Mouse (Mus musculus) gastrocnemius, postnatal 25 days (tissue): ENCODE results near the gene Pacrg. TPM values are rescaled to one million over a fixed set of nuclear protein-coding genes. Genes with fewer than 3 reads are reported as not detected.

Source experiments
- DNase-seq: peaks from one replicate; pipeline ENCODE4 v3.0.0; 2022
- long read RNA-seq, 2 experiments: library from polyadenylated mRNA; stranded (forward); transcript quantifications; one replicate each; pipeline ENCODE4 v2.0.0; 2021
- total RNA-seq, 2 experiments: library from RNA; stranded (reverse); gene quantifications; 1 replicate in 1 of 2; 2 replicates in 1 of 2; pipeline ENCODE4 v1.2.3; 2021

Pacrg gene
- 1 to 10 TPM; 1.8 to 2.0 TPM for total RNA-seq
- long read RNA-seq, experiment 1, result 0 reads
- long read RNA-seq, experiment 2, result 0 reads

- peak; percentile 97 for DNase-seq
These were observed at the start of gene Pacrg, which contains the start of gene Prkn for GRCm38 (mm10) chr17:10840148-10840707. Pacrg (minus strand) TSS chr17:10840311. Prkn (plus strand) TSS chr17:10840384.

DNA sequence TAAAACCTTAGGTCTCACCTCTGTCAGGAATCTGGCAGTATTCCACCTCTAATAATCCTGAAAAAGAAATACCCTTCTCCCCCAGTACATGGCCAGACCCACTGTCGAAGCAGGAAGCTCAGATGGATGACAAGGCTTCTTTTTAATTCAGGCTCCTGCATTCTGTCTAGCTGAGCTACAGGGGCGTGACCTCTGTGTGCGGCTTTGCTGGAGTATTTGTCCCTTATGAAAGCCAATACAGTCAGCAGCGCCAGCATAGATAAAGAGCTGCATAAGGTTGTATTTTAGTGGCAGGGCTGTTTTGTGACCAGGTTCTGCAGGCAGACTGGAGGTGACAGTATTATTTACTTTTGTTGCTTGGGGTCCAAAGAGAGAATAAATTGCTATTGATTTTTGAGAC, 47.8 kb upstream of the Pacrg start:
- no peak for DNase-seq

- DNase-seq, result no peak
These were observed 42.1 kb upstream of the Pacrg start for GRCm38 (mm10) chr17:10882260-10882659.

DNA sequence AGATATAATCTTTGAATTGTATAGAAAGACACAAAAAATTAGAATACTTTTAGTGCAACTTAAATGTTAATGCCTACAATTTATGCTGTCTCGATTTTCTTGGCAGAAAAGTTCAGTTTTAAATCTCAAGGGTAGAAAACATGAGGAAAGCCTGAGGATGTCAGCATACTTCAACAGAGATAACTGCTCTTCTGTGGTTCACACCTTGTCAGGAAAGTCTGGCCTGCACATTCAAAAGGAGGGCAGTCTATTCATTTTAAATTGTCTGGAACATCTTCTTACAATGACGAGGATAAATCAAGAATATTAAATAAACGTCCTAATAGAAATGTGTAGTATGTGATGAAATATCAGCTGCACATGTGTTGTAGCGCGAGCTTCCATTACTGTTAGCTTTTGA, 38.9 kb upstream of the Pacrg start:
- DNase-seq, result no peak

GRCm38 (mm10) chr17:10874208-10875187, 34.4 kb upstream of the Pacrg start:
- no peak for DNase-seq

DNA sequence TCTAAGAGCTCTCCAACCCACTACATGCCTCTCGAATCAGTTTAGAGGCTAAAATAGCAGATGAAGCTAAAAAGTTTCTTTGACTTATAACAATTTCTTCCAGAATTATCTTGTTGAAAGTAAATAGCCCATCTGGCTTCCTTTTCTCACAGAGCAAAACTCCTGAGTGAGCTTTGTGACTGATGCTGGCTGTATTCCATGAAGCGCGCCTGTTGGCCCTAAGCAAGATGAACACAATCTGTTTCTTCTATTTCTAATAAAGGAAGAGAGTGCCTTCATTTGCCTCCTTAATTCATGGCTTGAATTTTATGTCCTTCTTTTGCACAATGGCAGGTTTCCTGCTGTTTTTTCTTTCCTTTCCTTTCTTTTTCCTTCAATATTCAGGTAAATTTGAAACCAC, 14.1 kb upstream of the Pacrg start:
- DNase-seq, result no peak

DNA sequence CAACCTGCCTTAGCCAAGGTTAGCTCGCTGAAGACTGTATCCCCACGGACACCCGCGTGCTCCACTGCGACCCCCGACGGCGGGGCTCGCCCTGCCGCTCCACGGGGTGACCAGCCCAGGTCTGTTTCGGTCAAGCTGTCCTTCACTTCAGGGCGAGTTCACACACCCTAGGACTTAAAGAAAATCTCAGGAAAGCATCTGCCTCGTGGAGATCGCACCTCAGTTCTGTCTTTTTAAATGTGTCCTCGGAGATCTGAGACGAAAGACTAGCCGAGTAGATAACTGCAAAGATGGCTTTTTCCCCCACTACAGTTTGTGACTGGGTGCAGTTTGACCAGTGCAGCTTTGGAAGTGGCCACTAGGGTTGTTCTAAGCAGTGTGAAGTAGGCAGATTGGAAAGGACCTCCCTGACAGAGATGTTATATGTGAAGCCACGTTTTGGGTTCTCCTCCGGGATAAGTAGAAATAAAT, 655 bp upstream of the Pacrg start:
- peak; percentile 41 for DNase-seq

DNA sequence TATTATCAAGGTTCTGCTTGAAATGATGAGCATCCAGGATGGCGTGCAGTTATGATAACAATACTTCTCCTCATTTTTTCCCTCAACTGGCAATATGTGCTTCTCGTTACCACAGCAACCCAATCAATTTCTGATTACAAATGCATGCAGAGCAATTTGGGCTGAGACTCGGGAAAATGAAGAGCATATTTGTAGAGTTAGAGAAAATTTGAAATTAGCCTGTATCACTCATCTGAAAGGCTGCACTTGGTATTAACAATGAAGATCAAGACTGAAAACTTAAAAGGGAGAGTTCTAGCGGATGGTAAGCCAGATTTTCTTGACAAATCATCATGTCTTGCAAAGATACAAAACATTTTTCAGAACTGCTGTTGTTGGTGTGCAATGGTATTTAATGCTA, 21.1 kb downstream of the Pacrg start:
- DNase-seq, result no peak

GRCm38 (mm10) chr17:10808571-10808970, 31.5 kb downstream of the Pacrg start:
- DNase-seq, result no peak

DNA sequence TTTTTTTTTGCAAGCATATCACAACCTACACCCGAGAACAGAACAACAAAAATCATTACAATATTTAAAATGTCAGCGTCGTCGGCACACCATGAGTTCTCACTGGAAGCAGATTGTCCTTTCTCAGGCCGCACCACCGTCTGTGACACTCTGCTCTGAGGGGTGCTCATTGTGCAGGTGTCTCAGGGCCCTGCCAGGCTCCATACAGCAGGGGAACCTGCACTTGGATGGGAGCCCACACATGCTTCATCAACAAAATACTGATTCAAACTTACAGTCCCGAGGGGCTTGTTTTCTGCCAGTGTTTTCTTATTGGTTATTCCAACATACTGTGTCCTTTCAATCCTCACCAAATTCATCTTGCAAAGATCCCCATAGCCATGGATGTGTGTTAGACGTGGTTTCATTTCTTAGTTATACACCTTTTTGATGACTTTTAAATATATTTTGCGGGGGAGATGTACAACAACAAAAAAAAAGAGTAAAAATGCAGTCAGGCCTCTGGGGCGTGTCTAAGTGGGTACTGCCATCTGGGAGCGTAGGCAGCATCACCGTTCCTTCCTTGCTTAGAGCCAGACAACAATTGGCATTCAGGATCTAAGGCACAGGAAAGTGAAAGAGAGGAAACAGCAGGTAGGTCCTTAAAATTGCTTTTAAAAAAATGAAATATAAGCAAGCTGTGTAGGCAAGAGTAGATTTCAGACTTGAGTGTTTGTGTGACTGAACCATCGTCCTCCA, 32.7 kb downstream of the Pacrg start:
- DNase-seq, result no peak

DNA sequence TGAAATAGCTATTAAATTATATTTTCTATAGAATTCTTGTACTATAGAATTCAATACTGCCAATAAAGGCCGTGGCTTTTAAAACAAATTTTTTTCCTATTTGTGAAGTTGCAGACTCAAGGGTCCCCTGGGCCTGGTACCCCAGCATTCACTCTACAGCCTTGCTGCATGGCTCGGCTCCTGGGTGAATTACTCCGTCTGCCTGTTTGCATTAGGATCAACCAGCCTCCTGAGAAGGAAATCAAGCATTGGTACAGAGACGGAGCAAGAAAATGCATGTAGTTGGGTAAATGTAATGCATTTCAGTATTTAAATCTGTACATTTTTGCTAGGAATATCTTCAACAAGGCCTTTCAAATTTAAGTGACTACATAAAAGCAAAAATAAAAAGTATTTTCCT, 33.4 kb downstream of the Pacrg start:
- DNase-seq, result no peak

DNA sequence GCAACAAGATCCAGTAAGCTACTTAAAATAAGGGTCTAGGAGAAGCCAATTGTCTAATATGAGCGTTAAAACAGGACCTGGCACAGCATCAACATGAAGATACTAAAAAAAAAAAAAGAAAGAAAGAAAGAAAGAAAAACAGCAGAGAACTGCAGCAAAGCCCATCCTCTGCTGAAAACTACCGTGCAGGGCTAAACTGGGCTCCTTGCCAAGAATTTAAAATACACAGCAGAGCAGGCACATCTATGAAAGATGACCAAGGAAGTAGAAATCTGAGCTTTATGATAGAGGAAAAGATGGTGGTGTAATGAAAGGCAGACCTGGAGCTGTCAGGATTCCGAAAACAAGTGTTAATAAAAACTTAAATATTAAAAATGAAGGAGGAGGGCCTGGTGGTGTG, 48.5 kb downstream of the Pacrg start:
- no peak for DNase-seq

GRCm38 (mm10) chr17:10784401-10784920, 55.6 kb downstream of the Pacrg start:
- DNase-seq, result peak; percentile 40

GRCm38 (mm10) chr17:10776503-10776902, 63.6 kb downstream of the Pacrg start:
- DNase-seq, result no peak

GRCm38 (mm10) chr17:10774468-10774867, 65.6 kb downstream of the Pacrg start:
- no peak for DNase-seq

- no peak for DNase-seq
These were observed 67.9 kb downstream of the Pacrg start for GRCm38 (mm10) chr17:10772207-10772606.

DNA sequence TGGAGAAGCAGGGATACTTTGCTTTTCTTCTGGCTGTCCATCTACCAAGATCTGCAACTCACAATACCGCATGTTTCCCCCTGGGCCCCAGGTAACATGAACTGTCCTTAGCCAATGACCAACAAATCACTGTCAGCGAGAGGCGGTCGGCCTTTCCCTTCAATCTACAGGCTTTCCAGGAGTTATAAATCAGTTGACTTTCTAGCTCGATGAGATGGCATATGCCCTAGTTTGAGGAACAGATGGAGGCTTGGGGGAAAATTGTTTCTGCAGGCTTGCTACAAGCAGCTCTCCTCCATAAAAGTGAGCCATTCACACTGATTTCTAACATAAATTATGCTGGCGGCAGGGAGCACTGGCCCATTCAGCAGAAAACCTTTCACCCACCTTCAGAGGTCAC, 70.2 kb downstream of the Pacrg start:
- DNase-seq, result no peak

DNA sequence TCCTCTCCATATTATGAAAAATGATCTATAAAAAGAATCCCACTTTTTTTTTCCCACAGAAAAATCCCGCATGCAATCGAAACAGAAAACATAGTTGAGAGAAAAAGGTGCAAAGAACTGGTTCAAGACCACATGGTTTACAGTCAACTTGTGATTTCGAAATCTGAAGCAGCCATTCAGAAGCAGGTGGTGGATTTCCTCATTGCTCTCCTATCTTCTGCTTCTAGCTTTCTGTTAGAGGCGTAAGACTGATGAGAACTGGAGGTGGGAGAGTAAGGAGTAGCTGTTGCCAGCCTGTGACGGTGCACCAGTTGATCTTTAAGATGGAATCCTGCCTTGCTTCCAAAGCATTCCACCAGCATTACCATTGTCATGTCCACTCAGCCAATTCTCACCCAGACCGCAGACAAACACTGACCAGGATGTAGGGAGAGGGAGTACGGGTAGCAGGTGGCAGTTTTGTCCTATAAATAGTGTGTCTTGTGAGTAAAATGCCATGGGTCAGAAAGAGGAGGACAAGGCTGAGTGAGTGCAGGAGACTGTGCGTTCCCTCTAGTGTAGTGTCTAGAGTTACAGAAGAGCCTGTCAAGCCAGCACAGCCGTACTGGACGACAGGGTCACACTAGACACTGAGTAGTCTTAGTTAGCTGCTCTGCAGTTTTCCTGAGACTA, 73.2 kb downstream of the Pacrg start:
- peak; percentile 61 for DNase-seq

DNA sequence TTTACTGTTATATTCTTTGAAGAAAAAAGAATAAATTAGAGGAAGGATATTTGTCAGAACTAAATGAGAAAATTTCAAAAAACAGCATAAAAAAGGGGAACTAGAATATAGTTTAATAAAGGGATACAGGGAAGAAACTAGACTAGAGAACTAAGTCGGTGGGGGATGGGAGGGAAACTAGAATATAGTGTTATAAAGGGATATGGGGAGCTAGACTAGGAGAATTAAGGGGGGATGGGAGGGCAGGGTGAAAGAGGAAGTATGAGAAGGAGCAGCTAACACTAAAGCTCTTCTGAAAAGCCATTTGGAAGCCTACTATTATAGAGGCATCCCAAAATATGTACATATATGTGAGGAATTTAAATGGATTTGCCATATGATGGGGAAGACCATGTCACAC, 75.8 kb downstream of the Pacrg start:
- no peak for DNase-seq

- DNase-seq, result no peak
These were observed 82.7 kb downstream of the Pacrg start for GRCm38 (mm10) chr17:10757455-10757854.

DNA sequence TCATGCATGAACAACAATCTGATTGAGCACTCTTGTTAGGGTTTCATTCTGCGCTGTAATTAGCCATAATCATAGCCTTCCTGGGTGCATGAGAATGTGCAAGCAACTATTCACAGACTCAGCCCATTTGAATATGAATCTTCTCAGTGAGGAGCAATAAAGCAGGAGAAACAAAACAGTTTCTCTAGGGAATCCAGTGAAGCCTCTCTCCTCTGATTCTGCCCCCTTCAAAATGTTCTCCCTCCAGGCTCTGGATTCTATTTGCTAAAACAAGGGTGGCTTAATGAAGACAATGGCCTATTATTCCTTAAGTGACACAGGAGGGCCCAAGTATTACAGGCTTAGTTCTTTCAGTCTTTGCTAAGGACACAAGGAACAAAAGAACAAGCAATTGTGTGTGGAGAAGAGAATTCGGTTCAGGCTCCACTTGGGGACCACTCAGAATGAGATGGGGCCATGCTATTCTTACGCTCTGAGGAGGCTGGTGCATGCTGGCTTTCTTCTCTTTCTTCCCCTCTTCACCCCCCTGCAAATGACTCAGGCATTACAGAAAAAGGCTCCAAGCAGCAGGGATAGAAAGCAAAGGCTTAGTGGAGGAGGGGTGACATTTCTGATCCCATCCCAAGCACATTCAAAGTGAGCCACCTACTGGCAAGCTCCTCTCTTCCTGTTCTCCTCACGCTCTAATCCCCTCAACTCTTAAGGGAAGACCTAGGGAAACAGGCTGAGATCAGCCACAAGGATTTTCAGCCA, 95.2 kb downstream of the Pacrg start:
- DNase-seq, result peak; percentile 15
